Mouse (Mus musculus): Measurements from ENCODE around the gene Fam53b.
A peak's percentile ranks its signal among the peaks of the same experiment; 100 is the strongest.

The Fam53b gene

GRCm38 (mm10) chr7:132766235-132766871, 47.3 kb downstream of the Fam53b start:
- DNase-seq (ENCODE audit: low spot score in 2 of 2) = peak in 1 of 2 experiments; percentile 48

- DNase-seq (ENCODE audit: low spot score in 2 of 2) = no peak
Observed at GRCm38 (mm10) chr7:132765629-132766186, 48.0 kb downstream of the Fam53b start.

- no peak for DNase-seq (ENCODE audit: low spot score in 2 of 2)
Observed at GRCm38 (mm10) chr7:132764896-132765491, 48.7 kb downstream of the Fam53b start.

DNA sequence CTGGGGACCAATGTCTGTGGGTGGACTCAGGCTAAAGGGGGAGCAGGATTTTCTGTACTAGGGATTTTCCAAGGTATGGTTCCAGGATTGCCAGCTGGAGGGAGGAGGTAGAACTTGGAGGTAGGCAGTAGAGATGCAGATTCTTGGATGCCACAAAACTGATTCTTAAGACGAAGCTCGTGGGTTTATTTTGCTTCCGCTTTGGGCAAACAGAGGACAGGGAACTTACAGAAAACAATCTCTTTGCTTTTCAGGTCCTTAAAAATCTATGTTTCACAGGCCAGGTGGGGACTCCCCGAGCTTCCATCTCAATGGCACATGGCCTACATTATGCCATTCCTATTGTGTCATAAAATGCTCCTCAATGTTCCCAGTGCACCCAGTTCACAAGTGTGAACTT, 49.4 kb downstream of the Fam53b start:
- no peak for DNase-seq (ENCODE audit: low spot score in 2 of 2)

DNA sequence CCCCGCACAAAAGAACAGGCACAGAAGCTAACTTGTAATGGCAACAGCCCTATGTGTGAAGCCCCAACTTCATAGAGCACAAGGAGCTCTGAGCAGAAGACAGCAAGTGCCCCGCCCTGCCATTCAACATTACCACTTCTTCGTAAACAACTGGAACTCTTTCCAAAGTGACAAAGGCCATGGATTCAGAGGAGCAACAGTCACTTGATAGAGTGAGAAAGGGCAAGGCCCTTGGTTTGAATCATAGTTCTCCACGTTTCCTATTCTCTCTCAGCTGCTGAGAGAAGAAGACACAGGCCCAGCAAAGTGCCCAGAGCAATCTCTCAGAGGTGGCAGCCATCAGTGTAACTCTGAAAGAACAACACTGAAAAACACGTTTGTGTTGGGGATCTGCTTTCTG, 49.8 kb downstream of the Fam53b start:
- no peak for DNase-seq (ENCODE audit: low spot score in 2 of 2)

DNA sequence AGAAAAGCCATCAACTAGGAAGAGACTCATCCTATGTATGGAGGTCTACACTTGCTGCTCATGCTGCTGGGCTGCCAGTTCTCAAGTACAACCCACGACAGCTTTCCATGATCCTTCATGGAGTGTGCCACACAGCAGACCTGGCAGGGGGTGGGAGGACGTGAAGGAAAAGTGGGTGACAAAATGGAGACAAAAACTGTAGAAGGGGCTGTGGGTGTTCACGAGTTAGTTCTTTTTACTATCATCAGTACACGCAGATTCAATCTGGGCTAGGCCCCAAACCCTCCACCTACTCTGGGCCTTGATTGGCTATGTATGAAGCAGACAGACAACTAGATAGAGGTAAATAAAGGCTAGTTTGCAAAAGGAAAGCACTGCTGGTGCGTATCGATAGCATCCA, 50.3 kb downstream of the Fam53b start:
- no peak for DNase-seq (ENCODE audit: low spot score in 2 of 2)

- no peak for DNase-seq (ENCODE audit: low spot score in 2 of 2)
Observed at GRCm38 (mm10) chr7:132761409-132761808, 52.3 kb downstream of the Fam53b start.

GRCm38 (mm10) chr7:132760589-132761180, 53.0 kb downstream of the Fam53b start:
- no peak for DNase-seq (ENCODE audit: low spot score in 2 of 2)

GRCm38 (mm10) chr7:132759926-132760325, 53.8 kb downstream of the Fam53b start:
- DNase-seq (ENCODE audit: low spot score in 2 of 2) = no peak

GRCm38 (mm10) chr7:132759405-132759891, 54.2 kb downstream of the Fam53b start:
- DNase-seq (ENCODE audit: low spot score in 2 of 2) = no peak

DNA sequence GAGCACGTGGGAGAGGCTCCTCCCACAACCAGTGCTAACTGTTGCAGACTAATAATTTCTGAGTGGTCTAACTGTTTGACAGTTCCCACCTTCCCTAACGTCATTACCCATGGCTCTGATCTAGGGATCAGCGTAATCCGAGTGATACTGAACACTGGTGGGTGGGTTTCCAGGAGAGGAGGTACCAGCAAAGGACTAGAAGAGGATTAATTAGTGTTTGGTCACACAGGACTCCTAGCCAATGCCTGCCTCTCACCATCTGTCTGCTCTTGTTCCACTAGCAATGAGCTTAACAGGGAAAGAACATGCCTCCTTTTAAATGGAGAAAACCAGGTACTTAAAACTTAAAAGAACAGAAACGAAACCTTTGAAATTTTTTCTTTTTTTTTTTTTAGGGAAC, 54.8 kb downstream of the Fam53b start:
- no peak for DNase-seq (ENCODE audit: low spot score in 2 of 2)

GRCm38 (mm10) chr7:132756325-132756724, 57.4 kb downstream of the Fam53b start:
- DNase-seq (ENCODE audit: low spot score in 2 of 2) = no peak

DNA sequence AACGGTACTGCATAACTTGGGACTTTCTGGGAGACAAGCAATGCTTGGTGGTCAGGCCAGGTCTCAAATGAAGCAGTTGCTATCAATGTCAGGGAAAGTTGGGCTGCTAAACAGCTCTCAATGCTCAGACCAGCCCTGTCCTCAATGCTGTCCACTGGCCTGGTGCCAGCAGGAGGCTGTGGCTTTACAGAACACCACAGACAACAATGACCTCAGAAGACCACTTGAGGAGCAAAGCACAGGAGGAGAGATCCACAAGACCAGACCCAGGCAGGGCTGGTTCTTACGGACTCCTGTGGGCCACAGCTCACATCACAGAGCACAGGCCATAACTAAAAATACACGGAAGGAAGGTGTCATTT, 59.3 kb downstream of the Fam53b start:
- no peak for DNase-seq (ENCODE audit: low spot score in 2 of 2)

DNA sequence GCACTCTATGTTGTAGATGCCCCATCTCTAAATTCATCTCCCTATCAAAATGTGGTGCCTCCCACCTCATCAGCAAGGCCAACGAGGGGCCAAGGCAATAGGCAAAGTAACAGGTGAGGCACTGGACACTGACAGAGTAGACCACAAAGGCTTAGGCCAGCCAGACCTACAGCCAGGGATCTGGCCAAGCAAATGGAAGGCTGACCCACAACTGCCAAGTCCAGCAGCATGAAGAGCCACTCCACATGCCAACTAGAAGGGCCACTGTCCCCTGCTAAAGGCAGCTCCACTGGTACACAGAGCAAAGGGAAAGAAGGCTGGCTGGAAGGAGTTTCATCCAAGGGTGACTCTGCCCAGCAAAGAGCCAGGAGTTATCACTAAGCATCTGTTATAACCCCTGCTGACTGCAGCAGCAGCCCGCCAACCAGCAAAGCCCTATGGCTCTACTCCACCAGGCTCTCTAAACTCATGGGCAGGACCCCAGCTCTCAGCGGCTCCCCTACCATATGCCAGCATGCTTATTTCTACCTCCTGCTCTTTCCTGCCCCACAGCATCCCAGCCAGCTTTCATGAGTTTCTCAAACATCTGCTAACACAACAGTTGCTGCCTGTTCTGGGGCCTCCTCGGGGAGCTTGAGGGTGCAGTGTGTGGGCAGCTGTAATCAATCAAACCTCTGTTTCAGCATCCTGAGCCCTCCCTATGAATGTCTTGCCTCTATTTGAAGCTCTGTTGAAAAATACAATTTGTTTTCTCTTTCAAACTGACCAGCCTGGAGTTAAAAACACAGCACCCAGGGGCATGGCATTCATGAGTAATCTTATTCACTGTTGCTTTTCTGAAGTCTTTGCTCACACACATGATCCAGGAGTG, 59.9 kb downstream of the Fam53b start:
- no peak for DNase-seq (ENCODE audit: low spot score in 2 of 2)

GRCm38 (mm10) chr7:132751716-132752115, 62.0 kb downstream of the Fam53b start:
- no peak for DNase-seq (ENCODE audit: low spot score in 2 of 2)

GRCm38 (mm10) chr7:132749504-132749903, 64.2 kb downstream of the Fam53b start:
- no peak for DNase-seq (ENCODE audit: low spot score in 2 of 2)

DNA sequence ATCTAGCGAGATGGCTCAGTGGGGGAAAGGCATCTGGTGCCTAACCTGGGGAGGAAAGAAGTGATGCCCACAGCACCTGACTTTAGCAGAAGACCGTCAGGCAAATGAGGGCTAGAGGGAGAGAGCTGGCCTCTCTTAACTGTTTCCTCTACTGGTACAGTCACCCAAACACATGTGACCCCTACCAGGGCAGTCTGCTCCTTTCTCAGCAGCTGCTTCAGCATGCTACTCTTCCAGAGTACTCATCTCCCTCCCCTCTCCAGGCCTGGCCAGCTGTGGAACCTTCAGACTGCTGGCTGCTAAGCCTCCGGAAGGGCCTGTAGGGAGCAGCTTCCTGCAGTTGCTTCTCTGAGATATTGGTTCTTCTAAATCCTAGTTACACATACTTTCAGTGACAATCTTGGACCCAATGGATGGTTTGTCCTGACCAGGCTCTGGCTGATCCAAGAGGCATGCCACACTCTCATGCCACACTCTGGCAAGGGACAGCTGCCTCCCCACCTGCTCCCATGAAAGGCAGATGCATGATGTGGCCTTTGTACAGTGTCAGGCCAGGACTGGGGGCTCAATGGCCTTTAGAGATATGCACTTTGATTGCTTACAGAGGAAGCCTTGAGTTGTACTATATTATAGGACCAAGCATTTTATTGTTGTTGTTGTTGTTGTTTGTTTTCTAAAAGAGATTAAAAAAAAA, 65.5 kb downstream of the Fam53b start:
- DNase-seq (ENCODE audit: low spot score in 2 of 2) = no peak

GRCm38 (mm10) chr7:132747096-132747495, 66.6 kb downstream of the Fam53b start:
- DNase-seq (ENCODE audit: low spot score in 2 of 2) = no peak

- no peak for DNase-seq (ENCODE audit: low spot score in 2 of 2)
Observed at GRCm38 (mm10) chr7:132742912-132743311, 70.8 kb downstream of the Fam53b start.

GRCm38 (mm10) chr7:132739829-132740228, 73.9 kb downstream of the Fam53b start:
- no peak for DNase-seq (ENCODE audit: low spot score in 2 of 2)

GRCm38 (mm10) chr7:132738844-132739243, 74.8 kb downstream of the Fam53b start:
- no peak for DNase-seq (ENCODE audit: low spot score in 2 of 2)
